Mouse (Mus musculus): ENCODE data around the gene Kcne1.

DNA sequence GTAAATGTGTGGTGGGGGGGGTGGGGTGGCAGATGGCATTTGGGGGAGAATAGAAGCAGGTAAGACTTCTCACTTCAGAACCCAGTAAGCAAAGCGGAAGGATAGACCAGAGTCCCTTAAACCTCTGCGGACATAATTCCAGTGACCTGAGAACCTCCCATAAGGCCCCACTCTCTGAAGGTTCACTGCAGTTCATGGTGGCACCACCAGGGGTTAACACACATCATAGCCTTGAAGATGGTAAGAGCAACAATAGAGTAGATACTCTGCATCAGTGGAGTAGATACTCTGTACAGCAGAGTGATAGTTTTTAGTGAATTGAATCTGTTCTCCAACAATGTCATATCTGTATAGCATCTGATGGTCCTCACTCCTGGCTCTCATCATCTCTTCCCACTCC lies 53.7 kb downstream of the Kcne1 start:
- TF ChIP-seq CTCF (IDR thresholded peaks at IDR 0.05; ENCODE audit: borderline replicate concordance, control insufficient read depth, extremely low read depth, insufficient read depth, low read length, poor library complexity) (no peak), POLR2A (IDR thresholded peaks at IDR 0.05; ENCODE audit: control insufficient read depth, extremely low read depth, insufficient read depth, low read length, poor library complexity) (no peak)

Data from thymus, adult 2 months (tissue).